Mouse (Mus musculus): ENCODE results near the gene Tpra1. TPM values are rescaled to one million over a fixed set of nuclear protein-coding genes. Genes with fewer than 3 reads are reported as not detected.

The Tpra1 gene
- polyA plus RNA-seq, 1 experiment from 2014 or later, result 54.4 TPM

DNA sequence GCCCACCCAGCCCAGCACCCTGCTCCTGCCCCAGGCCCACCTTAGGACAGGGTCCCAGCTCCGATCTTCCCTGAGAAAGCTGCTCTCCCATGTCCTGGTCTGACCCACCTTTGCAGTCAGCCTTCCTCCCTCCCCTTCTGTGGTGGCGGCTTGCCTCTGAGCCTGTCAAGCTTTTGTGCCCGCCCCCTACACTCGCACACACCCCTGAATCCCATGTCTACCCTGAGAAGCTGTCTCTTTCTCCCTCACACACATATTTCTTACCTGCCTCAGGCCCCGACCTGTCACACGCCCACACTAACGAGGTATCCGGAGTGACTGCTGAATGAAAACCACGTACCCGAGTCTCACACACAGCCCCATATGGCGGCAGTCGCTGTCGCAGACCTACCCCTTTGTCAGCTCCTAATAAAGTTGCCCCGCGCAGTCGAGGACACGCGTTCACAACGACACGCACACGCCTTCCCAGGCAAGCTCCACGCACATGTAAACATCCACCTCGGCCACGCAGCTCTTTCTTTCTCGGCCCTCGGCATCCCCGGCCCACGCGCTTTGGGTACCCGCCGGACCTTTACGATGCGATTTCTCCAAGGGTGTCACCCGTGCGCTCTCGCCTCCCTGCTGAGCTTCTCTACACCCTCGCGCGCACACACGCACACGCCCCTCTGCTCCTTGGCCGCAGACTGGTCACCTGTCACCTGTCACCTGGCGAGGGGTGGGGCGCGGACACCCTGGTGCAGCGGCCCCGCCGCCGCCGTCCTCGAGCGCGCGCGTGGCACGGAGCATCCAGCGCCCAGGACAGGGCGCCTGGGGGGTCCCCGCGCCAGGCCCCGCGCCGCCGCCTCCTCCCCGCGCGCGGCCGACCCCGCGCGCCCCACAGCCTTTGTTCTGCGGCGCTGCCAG is 27.8 kb upstream of the Tpra1 start:
- Histone ChIP-seq H3K27ac (replicated peaks) (peak overlapping the region; percentile 88), H3K9me3 (no peaks in the 10 kb centered on the region)
- WGBS, result 6% methylated on average over 74 of the region's 74 CpGs

DNA sequence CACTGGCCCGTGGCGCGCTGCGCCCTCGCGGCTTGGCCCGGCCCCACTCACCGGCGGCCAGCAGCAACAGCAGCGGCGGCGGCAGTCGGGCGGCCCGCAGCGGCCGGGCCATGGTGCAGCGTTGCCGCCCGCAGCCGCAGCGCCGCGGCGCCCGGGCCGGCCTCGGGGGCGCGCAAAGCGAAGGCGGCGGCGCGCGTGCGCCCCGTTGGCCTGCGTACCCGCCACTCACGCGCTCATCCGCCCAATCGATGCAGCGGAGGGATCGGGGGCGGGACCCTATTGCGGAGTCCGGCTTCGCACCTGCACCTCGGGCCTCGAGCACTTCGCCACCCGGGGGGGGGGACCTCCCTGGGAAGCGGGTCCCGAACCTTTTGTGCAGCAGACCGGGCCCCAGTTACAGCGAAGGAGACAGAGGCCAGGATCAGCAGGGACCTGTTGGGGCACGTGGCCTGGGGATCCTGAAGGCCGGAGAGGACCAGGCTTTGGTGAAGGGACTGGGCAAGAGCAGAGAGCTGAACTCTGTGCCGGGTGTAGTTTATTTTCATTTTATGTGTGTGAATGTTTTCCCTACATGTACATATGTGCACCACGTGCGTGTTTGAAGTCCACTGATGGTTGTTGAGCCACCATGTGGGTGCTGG is 27.1 kb upstream of the Tpra1 start, which contains the start of gene Podxl2:
TSS of gene Podxl2 (minus strand) at position 177 of the 641 bp plus-strand sequence.
- Histone ChIP-seq H3K4me1 (peaks cover 31% of the 10 kb centered on the region), H3K27me3 (replicated peaks; ENCODE audit: low read depth, poor library complexity, severe bottlenecking) (peaks cover 38% of the 10 kb centered on the region), H3K9me3 (no peaks in the 10 kb centered on the region), H3K36me3 (replicated peaks) (peaks cover 11% of the 10 kb centered on the region; the same call in 1 of the 2 replicates), H3K27ac (replicated peaks) (peak within 1 kb of the TSS; percentile 88), H3K4me3 (peak within 1 kb of the TSS; percentile 84)
- DNase-seq (ENCODE audit: low spot score), result peak; percentile 90
- 11% methylated on average over 63 of the region's 63 CpGs for WGBS

More for the DNA sequence above, 27.8 kb upstream of the Tpra1 start:
- peaks cover 9% of the 10 kb centered on the region; the same call in 1 of the 2 replicates for H3K36me3 ChIP-seq (replicated peaks)
- peak overlapping the region; percentile 84 for H3K4me3 ChIP-seq
- peaks cover 38% of the 10 kb centered on the region for H3K27me3 ChIP-seq (replicated peaks; ENCODE audit: low read depth, poor library complexity, severe bottlenecking)
- H3K4me1 ChIP-seq, result peaks cover 31% of the 10 kb centered on the region
- DNase-seq (ENCODE audit: low spot score), result peak; percentile 57

DNA sequence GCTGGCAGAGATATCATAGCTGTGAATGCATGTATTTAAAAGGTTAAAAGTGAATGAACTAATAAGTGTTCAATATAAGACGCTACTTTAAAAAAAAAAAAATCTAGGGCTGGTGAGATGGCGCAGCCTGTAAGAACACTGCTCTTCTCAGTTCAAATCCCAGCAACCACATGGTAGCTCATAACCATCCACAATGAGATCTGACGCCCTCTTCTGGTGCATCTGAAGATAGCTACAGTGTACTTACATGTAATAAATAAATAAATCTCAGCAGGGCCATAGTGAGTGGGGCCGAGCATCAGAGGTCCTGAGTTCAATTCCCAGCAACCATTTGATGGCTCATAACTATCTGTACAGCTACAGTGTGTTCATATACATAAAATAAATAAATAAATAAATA is 22.6 kb upstream of the Tpra1 start:
- Histone ChIP-seq H3K36me3 (replicated peaks) (peaks cover 56% of the 10 kb centered on the region), H3K4me3 (no peak overlapping the region), H3K27ac (replicated peaks) (no peak overlapping the region), H3K4me1 (peaks cover 7% of the 10 kb centered on the region; the same call in 1 of the 2 replicates), H3K27me3 (replicated peaks; ENCODE audit: low read depth, poor library complexity, severe bottlenecking) (peaks cover 17% of the 10 kb centered on the region), H3K9me3 (no peaks in the 10 kb centered on the region)
- DNase-seq (ENCODE audit: low spot score), result no peak
- WGBS, result 69% methylated on average over 4 of the region's 4 CpGs

DNA sequence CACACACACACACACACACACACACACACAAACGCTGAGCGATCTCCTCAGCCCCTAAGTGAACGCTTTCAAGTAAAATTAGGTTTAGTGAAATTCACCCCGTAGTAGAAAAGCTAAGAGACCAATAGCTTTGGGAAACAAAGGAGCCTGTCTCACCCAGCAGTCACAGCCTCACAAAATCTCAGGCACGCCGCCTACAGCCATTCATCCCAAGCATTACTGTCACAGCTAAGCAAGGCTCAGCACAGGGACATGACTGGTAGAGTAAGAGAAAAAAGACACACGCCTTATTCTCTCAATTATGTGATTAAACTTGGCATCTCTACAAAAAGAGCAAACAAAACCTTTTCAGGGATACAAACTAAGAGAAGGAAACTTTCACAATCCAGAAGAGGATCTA is 20.7 kb upstream of the Tpra1 start:
- Histone ChIP-seq H3K27ac (replicated peaks) (no peak overlapping the region), H3K4me3 (no peak overlapping the region), H3K27me3 (replicated peaks; ENCODE audit: low read depth, poor library complexity, severe bottlenecking) (peaks cover 1% of the 10 kb centered on the region; the same call in 1 of the 2 replicates), H3K9me3 (no peaks in the 10 kb centered on the region), H3K36me3 (replicated peaks) (peaks cover 75% of the 10 kb centered on the region), H3K4me1 (no peaks in the 10 kb centered on the region)
- no peak for DNase-seq (ENCODE audit: low spot score)
- WGBS, result 85% methylated on average over 7 of the region's 7 CpGs

DNA sequence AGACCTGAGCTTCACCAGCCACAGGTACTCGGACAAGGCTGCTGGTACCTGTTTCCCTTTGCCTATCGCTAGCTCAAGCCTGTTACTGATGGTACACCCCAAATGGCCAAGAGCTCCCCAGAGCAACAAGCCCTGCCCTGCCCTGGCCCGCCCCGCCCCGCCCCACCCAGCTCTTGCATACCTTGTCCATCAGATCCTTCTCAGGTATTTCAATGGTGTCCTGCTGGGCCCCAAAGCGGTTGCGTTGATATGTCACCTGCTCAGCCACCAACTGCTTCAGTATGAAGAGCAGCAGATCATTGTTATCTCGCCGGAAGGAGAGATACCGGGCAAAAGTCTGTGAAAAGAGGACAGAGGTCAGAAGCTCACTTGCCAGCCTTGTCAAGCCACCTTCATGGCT is 17.9 kb upstream of the Tpra1 start:
- H3K4me1 ChIP-seq, result no peaks in the 10 kb centered on the region
- no peaks in the 10 kb centered on the region for H3K9me3 ChIP-seq
- H3K36me3 ChIP-seq (replicated peaks), result peaks cover 94% of the 10 kb centered on the region
- no peak overlapping the region for H3K4me3 ChIP-seq
- no peaks in the 10 kb centered on the region for H3K27me3 ChIP-seq (replicated peaks; ENCODE audit: low read depth, poor library complexity, severe bottlenecking)
- no peak overlapping the region for H3K27ac ChIP-seq (replicated peaks)
- 91% methylated on average over 10 of the region's 10 CpGs for WGBS
- DNase-seq (ENCODE audit: low spot score), result no peak

DNA sequence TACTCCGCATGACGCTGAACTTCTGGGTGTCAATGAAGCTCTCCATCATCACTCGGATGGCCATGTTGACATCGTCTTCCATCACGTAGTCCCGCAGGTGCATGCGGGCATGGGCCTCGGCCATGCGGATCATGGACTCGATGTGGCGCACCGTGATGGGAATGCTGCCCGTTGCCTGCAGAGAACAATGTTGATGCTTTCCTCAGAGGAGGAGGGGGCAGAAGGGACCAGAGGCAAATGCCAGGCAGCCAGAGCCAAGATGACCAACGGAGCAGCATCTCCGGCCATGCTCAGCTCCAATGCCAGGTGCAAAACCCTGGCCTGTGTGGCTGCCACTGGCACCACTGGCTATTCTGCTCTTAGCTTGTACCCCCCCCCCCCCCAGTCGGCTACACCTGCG is 17.4 kb upstream of the Tpra1 start:
- Histone ChIP-seq H3K4me1 (no peaks in the 10 kb centered on the region), H3K27me3 (replicated peaks; ENCODE audit: low read depth, poor library complexity, severe bottlenecking) (no peaks in the 10 kb centered on the region), H3K4me3 (no peak overlapping the region), H3K36me3 (replicated peaks) (peaks cover 99% of the 10 kb centered on the region), H3K27ac (replicated peaks) (no peak overlapping the region), H3K9me3 (no peaks in the 10 kb centered on the region)
- 96% methylated on average over 17 of the region's 17 CpGs for WGBS
- DNase-seq (ENCODE audit: low spot score), result no peak

DNA sequence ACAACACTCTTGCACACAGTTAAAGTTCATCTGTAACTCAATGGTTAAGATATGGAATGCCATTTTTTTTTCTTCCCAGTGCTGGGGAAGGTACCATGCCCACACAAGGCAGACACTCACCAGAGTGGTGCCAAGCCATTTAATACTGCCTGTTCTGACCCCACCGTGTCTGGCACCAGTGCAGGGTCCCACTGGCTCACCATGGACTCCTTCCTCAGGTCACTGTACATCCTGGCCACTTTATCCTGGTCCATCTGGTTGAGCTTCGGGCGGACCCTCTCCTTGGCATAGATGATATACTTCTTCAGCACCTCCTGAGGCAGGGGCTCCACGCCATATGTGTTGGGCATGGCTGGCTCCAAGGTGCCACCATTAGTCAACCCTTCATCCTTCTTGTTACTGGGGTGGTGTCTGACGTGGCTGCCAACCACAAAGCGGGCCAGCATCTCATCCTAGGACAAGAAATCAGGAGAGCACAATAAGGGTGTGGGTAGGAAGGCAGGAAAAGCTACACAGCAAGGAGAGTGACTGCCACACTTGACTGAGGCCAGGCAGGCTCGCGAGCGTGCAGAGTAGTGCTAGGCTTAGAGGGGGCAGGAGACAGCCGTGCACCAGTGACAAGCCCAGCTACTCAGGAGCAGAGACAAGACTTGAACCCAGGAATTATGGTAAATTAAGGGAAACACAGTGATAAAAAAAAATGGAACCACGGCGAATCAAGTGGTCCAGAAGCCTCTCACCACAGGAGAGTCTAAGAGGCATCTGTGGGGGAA is 16.2 kb upstream of the Tpra1 start:
- Histone ChIP-seq H3K27me3 (replicated peaks; ENCODE audit: low read depth, poor library complexity, severe bottlenecking) (no peaks in the 10 kb centered on the region), H3K4me1 (no peaks in the 10 kb centered on the region), H3K27ac (replicated peaks) (no peak overlapping the region), H3K9me3 (no peaks in the 10 kb centered on the region), H3K36me3 (replicated peaks) (peaks cover 100% of the 10 kb centered on the region), H3K4me3 (no peak overlapping the region)
- 95% methylated on average over 12 of the region's 12 CpGs for WGBS
- DNase-seq (ENCODE audit: low spot score), result no peak

DNA sequence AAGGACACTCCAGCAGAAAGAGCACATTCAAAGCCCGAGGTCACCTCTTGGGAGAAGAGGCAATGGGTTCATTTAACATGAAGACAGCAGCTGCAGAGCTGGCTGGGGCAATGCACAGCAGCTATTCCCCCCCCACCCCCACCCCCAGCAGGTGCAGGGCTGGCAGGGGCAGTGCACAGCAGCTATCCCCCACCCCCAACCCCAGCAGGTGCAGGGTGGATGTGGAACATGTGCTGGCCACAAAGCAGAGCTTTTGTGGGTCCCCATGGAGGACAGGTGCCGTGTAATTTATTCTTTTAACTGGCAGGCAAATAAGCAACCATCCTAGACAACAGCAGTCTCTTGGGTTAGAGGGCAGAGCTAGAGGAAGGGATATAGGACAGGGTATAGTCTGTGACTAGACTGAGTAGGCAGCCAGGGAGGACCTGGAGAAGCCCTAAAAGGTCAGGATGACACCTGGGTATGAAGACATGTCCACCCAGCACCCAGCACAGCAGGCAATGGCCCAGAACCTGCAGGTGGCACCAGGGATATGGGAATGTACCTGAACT is 15.6 kb upstream of the Tpra1 start:
- Histone ChIP-seq H3K4me1 (no peaks in the 10 kb centered on the region), H3K36me3 (replicated peaks) (peaks cover 100% of the 10 kb centered on the region), H3K27me3 (replicated peaks; ENCODE audit: low read depth, poor library complexity, severe bottlenecking) (no peaks in the 10 kb centered on the region), H3K4me3 (no peak overlapping the region), H3K27ac (replicated peaks) (no peak overlapping the region), H3K9me3 (no peaks in the 10 kb centered on the region)
- DNase-seq (ENCODE audit: low spot score), result no peak
- 83% methylated on average over 2 of the region's 2 CpGs for WGBS

DNA sequence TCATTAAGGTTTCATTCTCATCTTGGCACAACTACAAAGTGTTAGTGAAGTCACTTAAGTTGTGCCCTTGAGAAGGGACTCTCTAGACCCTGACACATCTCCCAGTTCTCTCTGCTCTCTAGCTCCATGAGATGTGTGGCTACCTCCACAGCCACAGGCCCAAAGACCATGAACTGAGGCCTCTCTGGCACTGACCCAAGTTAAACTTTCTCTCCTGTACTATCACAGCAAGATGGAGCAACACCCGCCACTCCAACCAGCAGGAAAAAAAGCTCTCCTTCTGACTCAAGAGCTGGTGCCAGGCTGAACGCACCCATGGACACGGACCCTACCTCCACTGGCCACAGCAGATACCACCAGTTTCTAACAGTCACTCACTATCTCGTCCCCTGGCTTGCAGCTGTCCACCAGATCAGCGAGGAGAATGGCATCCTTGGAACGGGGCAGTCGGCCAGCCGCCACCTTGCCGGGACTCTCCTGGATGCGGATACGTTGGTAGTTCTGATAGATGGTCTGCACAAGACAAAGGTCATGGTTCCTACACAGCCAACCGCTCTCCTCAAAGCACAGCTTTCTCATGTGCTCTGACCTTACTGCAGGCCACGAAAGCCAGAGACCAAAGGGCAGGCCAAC is 12.5 kb upstream of the Tpra1 start:
- Histone ChIP-seq H3K27ac (replicated peaks) (no peak overlapping the region), H3K27me3 (replicated peaks; ENCODE audit: low read depth, poor library complexity, severe bottlenecking) (no peaks in the 10 kb centered on the region), H3K36me3 (replicated peaks) (peaks cover 100% of the 10 kb centered on the region), H3K4me3 (no peak overlapping the region), H3K9me3 (no peaks in the 10 kb centered on the region), H3K4me1 (no peaks in the 10 kb centered on the region)
- WGBS, result 96% methylated on average over 13 of the region's 13 CpGs
- no peak for DNase-seq (ENCODE audit: low spot score)

DNA sequence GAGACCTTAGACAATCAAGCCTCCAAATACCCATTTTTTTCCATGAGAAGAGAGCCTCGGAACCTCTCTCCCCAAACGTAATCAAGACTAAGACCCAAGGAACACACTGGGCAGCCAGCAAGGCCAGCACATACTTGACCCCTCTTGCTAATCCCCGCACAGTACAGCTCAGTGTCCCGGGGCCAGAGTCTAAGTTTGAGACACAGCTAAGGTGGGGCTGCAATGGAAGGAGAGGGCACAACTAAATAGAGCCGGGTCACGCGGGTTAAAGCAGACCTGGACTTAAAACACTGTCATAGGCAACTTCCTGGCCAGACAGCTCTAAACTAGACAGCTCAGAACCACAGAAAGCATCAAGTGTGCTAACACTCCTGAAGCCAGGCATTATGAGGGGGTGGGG is 11.2 kb upstream of the Tpra1 start:
- Histone ChIP-seq H3K4me1 (peaks cover 5% of the 10 kb centered on the region; the same call in 1 of the 2 replicates), H3K36me3 (replicated peaks) (peaks cover 100% of the 10 kb centered on the region), H3K27me3 (replicated peaks; ENCODE audit: low read depth, poor library complexity, severe bottlenecking) (no peaks in the 10 kb centered on the region), H3K27ac (replicated peaks) (no peak overlapping the region), H3K9me3 (no peaks in the 10 kb centered on the region), H3K4me3 (no peak overlapping the region)
- WGBS, result 91% methylated on average over 7 of the region's 7 CpGs
- no peak for DNase-seq (ENCODE audit: low spot score)

DNA sequence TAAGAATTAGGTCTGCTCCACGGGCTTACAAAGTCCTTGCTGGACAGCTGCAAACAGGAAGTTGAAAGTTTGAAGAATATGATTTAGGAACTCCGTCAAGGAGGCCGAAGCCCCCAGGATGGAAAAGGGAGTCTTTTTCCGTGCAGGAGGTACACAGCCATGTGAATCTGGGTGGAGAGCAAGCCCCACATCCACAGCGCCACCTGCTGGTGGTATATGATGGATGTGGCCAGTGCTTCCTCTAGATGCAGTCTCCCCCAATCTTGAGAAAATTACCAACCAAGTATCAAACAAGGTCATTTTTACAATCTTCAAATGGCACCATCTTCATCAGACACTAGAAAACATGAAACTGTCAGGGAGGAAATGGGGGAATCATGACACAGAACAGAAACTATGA is 8.5 kb upstream of the Tpra1 start:
- Histone ChIP-seq H3K36me3 (replicated peaks) (peaks cover 88% of the 10 kb centered on the region), H3K4me3 (no peak overlapping the region), H3K27ac (replicated peaks) (no peak overlapping the region), H3K27me3 (replicated peaks; ENCODE audit: low read depth, poor library complexity, severe bottlenecking) (no peaks in the 10 kb centered on the region), H3K9me3 (no peaks in the 10 kb centered on the region), H3K4me1 (peaks cover 21% of the 10 kb centered on the region)
- WGBS, result 72% methylated on average over 5 of the region's 5 CpGs
- peak; percentile 73 for DNase-seq (ENCODE audit: low spot score)

DNA sequence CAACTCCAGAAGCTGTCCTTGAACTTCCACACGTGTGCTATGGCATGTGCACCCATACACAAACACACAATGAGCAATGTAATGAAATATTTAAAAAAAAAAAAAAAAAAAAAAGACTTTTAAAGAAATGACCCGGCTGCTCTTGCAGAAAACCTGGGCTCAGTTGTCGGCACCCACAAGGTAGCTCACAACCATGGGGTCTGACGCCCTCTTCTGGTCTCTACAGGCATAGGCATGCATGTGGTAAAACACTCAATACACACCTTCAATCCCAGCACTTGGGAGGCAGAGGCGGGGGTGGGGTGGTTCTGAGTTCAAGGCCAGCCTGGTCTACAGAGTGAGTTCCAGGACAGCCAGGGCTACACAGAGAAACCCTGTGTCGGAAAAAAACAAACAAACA is 6.1 kb upstream of the Tpra1 start:
- Histone ChIP-seq H3K4me3 (peak overlapping the region; percentile 83; the same call in 1 of the 2 replicates), H3K27ac (replicated peaks) (no peak overlapping the region), H3K36me3 (replicated peaks) (peaks cover 64% of the 10 kb centered on the region), H3K27me3 (replicated peaks; ENCODE audit: low read depth, poor library complexity, severe bottlenecking) (no peaks in the 10 kb centered on the region), H3K9me3 (no peaks in the 10 kb centered on the region), H3K4me1 (peaks cover 29% of the 10 kb centered on the region)
- 88% methylated on average over 6 of the region's 6 CpGs for WGBS
- no peak for DNase-seq (ENCODE audit: low spot score)

Measured in embryonic facial prominence, embryonic 10.5 days (tissue).